18 mouse cellular contexts compared by ENCODE assay signal in genomic region chr2:113420691-113421090, GRCm38 (mm10).
DNase-seq lines count a peak whose midpoint lies in the region; ATAC-seq and TF ChIP-seq lines count a peak whose summit lies in the region.
"Had no signal": no experiment of that assay in that cellular context is flagged by ENCODE, and none has a peak within 500 bp of the region (broad histone marks: within the 10 kb centered on the region; RNA-seq: fewer than 3 reads in every experiment).

No protein-coding gene starts in this region.

- no peak for TF ChIP-seq POLR2A in embryonic fibroblast, embryonic 13.5 days (IDR thresholded peaks at IDR 0.05; ENCODE audit: low read depth, low read length)

- no peaks in the 10 kb centered on the region for H3K27me3 ChIP-seq in lung, postnatal 0 days (replicated peaks; ENCODE audit: insufficient read depth, low read length)
- no peaks in the 10 kb centered on the region for H3K27me3 ChIP-seq in forebrain, embryonic 13.5 days
- H3K27me3 ChIP-seq: heart, embryonic 13.5 days; hindbrain, embryonic 15.5 days had no signal

- 73% methylated on average over 3 of the region's 3 CpGs for WGBS in lung, postnatal 0 days
- 88% methylated on average over 3 of the region's 3 CpGs for WGBS in forebrain, embryonic 13.5 days

- no peak overlapping the region for H3K4me3 ChIP-seq in lung, postnatal 0 days (ENCODE audit: low read depth, low read length)
- no peak overlapping the region for H3K4me3 ChIP-seq in embryonic fibroblast, embryonic 13.5 days (ENCODE audit: insufficient read depth, low read length)
- H3K4me3 ChIP-seq in forebrain, embryonic 13.5 days = no peak overlapping the region
- H3K4me3 ChIP-seq: embryonic facial prominence, embryonic 10.5 days; erythroblast, embryonic 14.5 days; heart, embryonic 13.5 days; hindbrain, embryonic 15.5 days had no signal

- H3K4me2 ChIP-seq in lung, postnatal 0 days (replicated peaks; ENCODE audit: low read depth, low read length) = no peak overlapping the region
- H3K4me2 ChIP-seq in forebrain, embryonic 13.5 days = no peak overlapping the region
- H3K4me2 ChIP-seq: heart, embryonic 13.5 days; hindbrain, embryonic 15.5 days had no signal

- no peaks in the 10 kb centered on the region for H3K4me1 ChIP-seq in lung, postnatal 0 days (ENCODE audit: insufficient read depth, low read depth, low read length)
- H3K4me1 ChIP-seq in embryonic fibroblast, embryonic 13.5 days (ENCODE audit: control insufficient read depth, insufficient read depth, low read length) = peaks cover 8% of the 10 kb centered on the region
- no peaks in the 10 kb centered on the region for H3K4me1 ChIP-seq in forebrain, embryonic 13.5 days
- H3K4me1 ChIP-seq: embryonic facial prominence, embryonic 10.5 days; heart, embryonic 13.5 days; hindbrain, embryonic 15.5 days had no signal

- no peak for TF ChIP-seq CTCF in lung, postnatal 0 days (IDR thresholded peaks at IDR 0.05)
- TF ChIP-seq CTCF in embryonic fibroblast, embryonic 13.5 days (IDR thresholded peaks at IDR 0.05; ENCODE audit: borderline replicate concordance, insufficient read depth, low read length) = no peak

- TF ChIP-seq EP300 in lung, postnatal 0 days (IDR thresholded peaks at IDR 0.05) = no peak

- DNase-seq in lung, postnatal 0 days (ENCODE audit: low spot score) = peak; percentile 36
- no peak for DNase-seq in lung, adult 18-20 months
- peak; percentile 91 for DNase-seq in NIH3T3 (ENCODE audit: low read depth)
- DNase-seq in spleen, postnatal 10 days (ENCODE audit: low spot score in 2 of 2) = no peak
- DNase-seq: adrenal gland, postnatal 25 days; B cell, adult 2 months; cerebellum, adult 2 months; cerebellum, postnatal 10 days; gastrocnemius, postnatal 14 days; heart, postnatal 36 days had no signal

- H3K27ac ChIP-seq in lung, postnatal 0 days (ENCODE audit: low read length) = no peak overlapping the region
- H3K27ac ChIP-seq in embryonic fibroblast, embryonic 13.5 days (ENCODE audit: insufficient read depth, low read length) = peak overlapping the region; percentile 82
- H3K27ac ChIP-seq in forebrain, embryonic 13.5 days = no peak overlapping the region
- H3K27ac ChIP-seq: embryonic facial prominence, embryonic 10.5 days; heart, embryonic 13.5 days; hindbrain, embryonic 15.5 days had no signal

- no peak overlapping the region for H3K9ac ChIP-seq in lung, postnatal 0 days (replicated peaks; ENCODE audit: low read depth)
- no peak overlapping the region for H3K9ac ChIP-seq in forebrain, embryonic 13.5 days
- H3K9ac ChIP-seq: heart, embryonic 13.5 days; hindbrain, embryonic 15.5 days had no signal

- peak; percentile 37 for ATAC-seq in lung, postnatal 0 days
- ATAC-seq in forebrain, embryonic 13.5 days = no peak
- ATAC-seq: forebrain, embryonic 16.5 days; intestine, embryonic 16.5 days had no signal

- H3K9me3 ChIP-seq in lung, postnatal 0 days (ENCODE audit: low read length) = no peaks in the 10 kb centered on the region
- no peaks in the 10 kb centered on the region for H3K9me3 ChIP-seq in forebrain, embryonic 13.5 days (replicated peaks)
- H3K9me3 ChIP-seq: embryonic facial prominence, embryonic 10.5 days; heart, embryonic 13.5 days; hindbrain, embryonic 15.5 days had no signal

- H3K36me3 ChIP-seq in lung, postnatal 0 days (ENCODE audit: insufficient read depth, low read length) = no peaks in the 10 kb centered on the region
- H3K36me3 ChIP-seq in forebrain, embryonic 13.5 days (ENCODE audit: poor library complexity, severe bottlenecking) = no peaks in the 10 kb centered on the region
- H3K36me3 ChIP-seq: embryonic facial prominence, embryonic 10.5 days; heart, embryonic 13.5 days; hindbrain, embryonic 15.5 days had no signal

Comparison
In these comparisons a context has a peak if more than half of its experiments do, and no peak if none do; other contexts are left out.
1. DNase-seq: peak in lung, postnatal 0 days (single experiment) and NIH3T3 (single experiment); none in lung, adult 18-20 months (0 of 2) and spleen, postnatal 10 days (0 of 2).